Mouse (Mus musculus) neural tube, embryonic 13.5 days (tissue): ENCODE measurements around the gene Cacna1a. TPM values are rescaled to one million over a fixed set of nuclear protein-coding genes. Genes with fewer than 3 reads are reported as not detected.
"Not testable (repeated sequence)": the region's sequence is repeated elsewhere in the genome, so short reads cannot be mapped to it uniquely, and the experiment has no call there.

Experiments
- ATAC-seq: fragments of 200-750 bp; cut with Nextera tagmentation; 2 replicates; pipeline ENCODE4 v1.8.0; 2017; ENCODE audit warnings: low read depth, mild to moderate bottlenecking, moderate TSS enrichment, moderate library complexity
- H3K27ac ChIP-seq: fragments of 300-500 bp; sonication (generic); replicated peaks from 2 replicates; pipeline ENCODE4 v1.5.1; 2015; ENCODE audit warnings: moderate library complexity, mild to moderate bottlenecking, inconsistent platforms
- H3K27me3 ChIP-seq: fragments of 300-500 bp; sonication (generic); 2 replicates; pipeline ENCODE4 v1.6.1; 2015; ENCODE audit warnings: mild to moderate bottlenecking, inconsistent platforms
- H3K36me3 ChIP-seq: fragments of 300-500 bp; sonication (generic); 2 replicates; pipeline ENCODE4 v1.6.1; 2015; ENCODE audit warnings: mild to moderate bottlenecking, inconsistent platforms
- H3K4me1 ChIP-seq: fragments of 300-500 bp; sonication (generic); replicated peaks from 2 replicates; pipeline ENCODE4 v1.6.1; 2015; ENCODE audit warnings: inconsistent platforms
- H3K4me2 ChIP-seq: fragments of 300-500 bp; sonication (generic); 2 replicates; pipeline ENCODE4 v1.6.1; 2015; ENCODE audit warnings: inconsistent platforms, mild to moderate bottlenecking, moderate library complexity
- H3K4me3 ChIP-seq: fragments of 300-500 bp; sonication (generic); 2 replicates; pipeline ENCODE4 v1.5.1; 2015; ENCODE audit warnings: mild to moderate bottlenecking, inconsistent platforms
- H3K9ac ChIP-seq: fragments of 300-500 bp; sonication (generic); 2 replicates; pipeline ENCODE4 v1.6.1; 2015; ENCODE audit warnings: moderate library complexity, mild to moderate bottlenecking, inconsistent platforms
- H3K9me3 ChIP-seq: fragments of 300-500 bp; sonication (generic); 2 replicates; pipeline ENCODE4 v1.6.1; 2016; ENCODE audit warnings: inconsistent platforms
- WGBS: fragments of 180-500 bp; shearing (Covaris S2); methylation state at CpG from one replicate; pipeline ENCODE4 v1.1.7; 2015; 5-methylcytosine and 5-hydroxymethylcytosine counted together
- polyA plus RNA-seq: library from polyadenylated mRNA; unstranded; fragments of >200 nt; fragmentation: Nextera tagmentation; extraction: Ambion mirVana; gene quantifications from 2 replicates; pipeline ENCODE4 v1.2.1, GENCODE M21; 2015

The Cacna1a gene
- polyA plus RNA-seq, 1 experiment from 2014 or later = 25.2 TPM

GRCm38 (mm10) chr8:84601221-84601751 lies 213.0 kb downstream of the Cacna1a start:
- Histone ChIP-seq H3K9me3 (no peaks in the 10 kb centered on the region), H3K27me3 (peaks cover 11% of the 10 kb centered on the region), H3K9ac (0 out of 2 replicates have a peak overlapping the region, but pooled peaks have one; percentile 27), H3K36me3 (peaks cover 21% of the 10 kb centered on the region), H3K4me3 (peak overlapping the region; percentile 18), H3K27ac (no peak overlapping the region), H3K4me1 (peaks cover 28% of the 10 kb centered on the region), H3K4me2 (peak overlapping the region; percentile 53)
- 0 out of 2 replicates have a peak, but pooled peaks have one; percentile 28 for ATAC-seq
- whole genome bisulfite sequencing = 9% methylated on average over 19 of the region's 19 CpGs

DNA sequence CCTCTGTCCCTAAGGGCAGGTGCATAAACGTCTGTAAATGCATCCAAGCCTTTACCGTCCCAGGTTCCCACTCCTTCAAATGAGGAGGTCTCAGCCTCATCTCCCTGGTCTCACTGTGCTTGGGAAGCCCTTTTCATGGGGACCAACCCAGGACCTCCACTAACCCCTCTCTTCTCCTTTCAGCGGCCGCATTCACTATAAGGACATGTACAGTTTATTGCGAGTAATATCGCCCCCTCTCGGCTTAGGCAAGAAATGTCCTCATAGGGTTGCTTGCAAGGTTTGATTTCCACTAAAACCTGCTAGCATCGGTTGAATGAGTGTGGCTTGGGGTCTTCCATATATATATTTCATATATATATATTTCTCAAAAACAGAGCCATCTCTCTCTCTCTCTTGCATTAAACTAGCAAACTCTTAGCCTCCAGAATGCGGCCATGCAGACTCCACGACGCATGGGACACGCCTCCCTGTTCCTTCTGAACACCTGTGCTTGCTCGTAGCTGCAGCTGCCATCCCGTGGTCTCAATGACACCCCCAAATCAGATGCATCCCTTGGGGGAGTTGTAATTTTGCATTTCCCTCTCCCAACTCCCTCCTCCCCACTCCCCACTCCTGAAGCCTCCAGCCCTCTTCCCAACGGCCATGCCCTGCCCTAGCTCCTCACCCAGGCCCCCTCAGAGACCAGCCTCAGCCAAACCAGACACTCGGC lies 226.4 kb downstream of the Cacna1a start:
- Histone ChIP-seq H3K4me3 (no peak overlapping the region), H3K27me3 (no peaks in the 10 kb centered on the region), H3K4me2 (no peak overlapping the region), H3K27ac (0 out of 2 replicates have a peak overlapping the region, but pooled peaks have one; percentile 18), H3K9me3 (no peaks in the 10 kb centered on the region), H3K9ac (no peak overlapping the region), H3K4me1 (peaks cover 30% of the 10 kb centered on the region), H3K36me3 (peaks cover 23% of the 10 kb centered on the region)
- 28% methylated on average over 16 of the region's 16 CpGs for WGBS
- no peak for ATAC-seq

GRCm38 (mm10) chr8:84615666-84616485 lies 227.6 kb downstream of the Cacna1a start:
- peak overlapping the region; percentile 46; the same call in 1 of the 2 replicates for H3K9ac ChIP-seq
- H3K36me3 ChIP-seq = peaks cover 27% of the 10 kb centered on the region
- no peaks in the 10 kb centered on the region for H3K9me3 ChIP-seq
- WGBS = 24% methylated on average over 22 of the region's 22 CpGs
- no peak overlapping the region for H3K4me3 ChIP-seq
- 0 out of 2 replicates have a peak, but pooled peaks have one; percentile 13 for ATAC-seq
- H3K4me1 ChIP-seq = peaks cover 30% of the 10 kb centered on the region
- H3K27me3 ChIP-seq = no peaks in the 10 kb centered on the region
- H3K4me2 ChIP-seq = no peak overlapping the region
- H3K27ac ChIP-seq = no peak overlapping the region

DNA sequence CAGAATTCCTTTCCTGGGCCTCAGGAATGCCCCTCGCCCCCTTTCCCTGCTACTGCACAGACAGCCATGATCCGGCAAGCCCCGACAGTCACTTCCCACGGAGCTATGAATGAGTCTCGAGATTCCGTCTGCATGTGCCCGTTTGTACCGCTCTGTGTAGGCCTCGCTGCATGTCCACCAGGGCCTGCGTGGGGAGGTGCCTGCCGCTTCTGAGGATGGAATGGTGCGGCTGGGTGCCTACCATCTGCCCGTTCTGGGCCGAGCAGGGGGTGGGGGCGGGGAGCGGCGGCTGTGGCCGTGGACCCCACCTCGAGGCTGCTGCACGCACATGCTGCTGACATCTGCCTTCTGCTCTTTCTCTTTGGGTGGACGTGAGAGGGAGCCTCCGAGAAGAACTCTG lies 228.8 kb downstream of the Cacna1a start:
- Histone ChIP-seq H3K4me1 (peaks cover 30% of the 10 kb centered on the region), H3K27me3 (no peaks in the 10 kb centered on the region), H3K36me3 (peaks cover 25% of the 10 kb centered on the region), H3K4me3 (no peak overlapping the region), H3K27ac (peak overlapping the region; percentile 33), H3K4me2 (no peak overlapping the region), H3K9ac (peak overlapping the region; percentile 43; the same call in 1 of the 2 replicates), H3K9me3 (no peaks in the 10 kb centered on the region)
- 44% methylated on average over 22 of the region's 22 CpGs for WGBS
- ATAC-seq = peak; percentile 52; the same call in 1 of the 2 replicates

- no peak overlapping the region for H3K4me3 ChIP-seq
- peaks cover 10% of the 10 kb centered on the region for H3K4me1 ChIP-seq
- H3K4me2 ChIP-seq = no peak overlapping the region
- 77% methylated on average over 8 of the region's 8 CpGs for WGBS
- ATAC-seq = no peak
- peaks cover 9% of the 10 kb centered on the region for H3K36me3 ChIP-seq
- no peaks in the 10 kb centered on the region for H3K9me3 ChIP-seq
- H3K27ac ChIP-seq = no peak overlapping the region
- H3K27me3 ChIP-seq = no peaks in the 10 kb centered on the region
- no peak overlapping the region for H3K9ac ChIP-seq
Observed at GRCm38 (mm10) chr8:84621102-84621625, 232.9 kb downstream of the Cacna1a start.

DNA sequence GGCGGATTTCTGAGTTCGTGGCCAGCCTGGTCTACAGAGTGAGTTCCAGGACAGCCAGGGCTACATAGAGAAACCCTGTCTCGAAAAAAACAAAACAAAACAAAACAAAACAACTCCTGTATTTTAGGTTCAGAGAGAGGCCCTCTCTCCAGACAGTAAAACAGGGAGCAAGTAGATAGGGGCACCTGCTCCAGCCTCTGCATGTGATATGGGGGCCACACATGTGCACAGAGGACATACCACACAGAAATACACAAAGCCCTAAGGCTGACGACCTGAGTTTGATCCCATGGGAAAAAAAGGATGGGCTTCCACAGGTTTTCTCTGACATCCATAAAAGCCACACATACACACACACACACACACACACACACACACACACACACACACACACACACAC lies 235.2 kb downstream of the Cacna1a start:
- not testable (repeated sequence) for H3K9ac ChIP-seq, ATAC-seq

GRCm38 (mm10) chr8:84629586-84629985 lies 241.3 kb downstream of the Cacna1a start:
- Histone ChIP-seq H3K4me1 (peaks cover 11% of the 10 kb centered on the region), H3K4me2 (no peak overlapping the region), H3K9ac (no peak overlapping the region), H3K27me3 (no peaks in the 10 kb centered on the region), H3K27ac (no peak overlapping the region), H3K4me3 (no peak overlapping the region), H3K36me3 (peaks cover 37% of the 10 kb centered on the region), H3K9me3 (no peaks in the 10 kb centered on the region)
- 82% methylated on average over 11 of the region's 11 CpGs for WGBS
- ATAC-seq = no peak

More for the DNA sequence above, 235.2 kb downstream of the Cacna1a start:
- not testable (repeated sequence) for H3K4me1 ChIP-seq, H3K27ac ChIP-seq, H3K9me3 ChIP-seq, H3K36me3 ChIP-seq, H3K27me3 ChIP-seq, H3K4me3 ChIP-seq, H3K4me2 ChIP-seq
- WGBS = 83% methylated on average over 4 of the region's 4 CpGs

- ATAC-seq = no peak
Observed at GRCm38 (mm10) chr8:84630145-84630544, 241.9 kb downstream of the Cacna1a start.

DNA sequence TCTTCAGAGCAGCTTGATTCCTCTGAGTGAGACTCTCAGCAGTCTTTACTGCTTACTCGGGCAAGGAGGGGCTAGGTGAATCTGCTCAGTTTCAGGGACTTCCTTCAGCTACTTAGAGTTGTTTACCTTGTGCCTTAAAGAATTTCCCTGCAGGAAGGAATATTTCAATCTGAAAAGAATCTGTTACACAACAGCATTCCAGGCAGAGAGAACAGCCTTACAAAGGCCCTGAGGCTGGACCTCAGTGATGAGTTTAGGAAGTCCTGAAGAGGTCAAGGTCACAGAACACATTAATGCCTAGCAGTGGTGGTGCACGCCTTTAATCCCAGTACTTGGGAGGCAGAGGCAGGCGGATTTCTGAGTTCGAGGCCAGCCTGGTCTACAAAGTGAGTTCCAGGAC lies 243.6 kb downstream of the Cacna1a start:
- WGBS = 93% methylated on average over 4 of the region's 4 CpGs
- no peak overlapping the region for H3K4me2 ChIP-seq
- H3K9me3 ChIP-seq = no peaks in the 10 kb centered on the region
- peaks cover 30% of the 10 kb centered on the region for H3K4me1 ChIP-seq
- no peak overlapping the region for H3K9ac ChIP-seq
- H3K36me3 ChIP-seq = peaks cover 42% of the 10 kb centered on the region
- H3K27ac ChIP-seq = no peak overlapping the region
- H3K4me3 ChIP-seq = no peak overlapping the region
- no peaks in the 10 kb centered on the region for H3K27me3 ChIP-seq
- no peak for ATAC-seq

More at GRCm38 (mm10) chr8:84630145-84630544, 241.9 kb downstream of the Cacna1a start:
- Histone ChIP-seq H3K9me3 (no peaks in the 10 kb centered on the region), H3K4me3 (no peak overlapping the region), H3K9ac (no peak overlapping the region), H3K27me3 (no peaks in the 10 kb centered on the region), H3K4me2 (no peak overlapping the region), H3K4me1 (peaks cover 16% of the 10 kb centered on the region), H3K27ac (no peak overlapping the region), H3K36me3 (peaks cover 37% of the 10 kb centered on the region)
- WGBS = 84% methylated on average over 4 of the region's 4 CpGs

GRCm38 (mm10) chr8:84633841-84634584 lies 245.8 kb downstream of the Cacna1a start:
- 51% methylated on average over 10 of the region's 10 CpGs for WGBS
- H3K9ac ChIP-seq = peak overlapping the region; percentile 63

GRCm38 (mm10) chr8:84634849-84635304 lies 246.6 kb downstream of the Cacna1a start:
- Histone ChIP-seq H3K4me2 (0 out of 2 replicates have a peak overlapping the region, but pooled peaks have one; percentile 16), H3K27ac (peak overlapping the region; percentile 88), H3K9me3 (no peaks in the 10 kb centered on the region), H3K36me3 (peaks cover 33% of the 10 kb centered on the region), H3K4me3 (no peak overlapping the region), H3K27me3 (no peaks in the 10 kb centered on the region), H3K9ac (peak overlapping the region; percentile 63), H3K4me1 (peaks cover 39% of the 10 kb centered on the region)
- WGBS = 28% methylated on average over 8 of the region's 9 CpGs
- ATAC-seq = no peak

More at GRCm38 (mm10) chr8:84633841-84634584, 245.8 kb downstream of the Cacna1a start:
- ATAC-seq = no peak
- Histone ChIP-seq H3K9me3 (no peaks in the 10 kb centered on the region), H3K4me2 (no peak overlapping the region), H3K27ac (peak overlapping the region; percentile 88), H3K4me3 (no peak overlapping the region), H3K27me3 (no peaks in the 10 kb centered on the region), H3K36me3 (peaks cover 41% of the 10 kb centered on the region), H3K4me1 (peaks cover 39% of the 10 kb centered on the region)
